Mouse (Mus musculus) CH12.LX (cell line): ENCODE results near the gene Rnase13. TPM values are rescaled to one million over a fixed set of nuclear protein-coding genes. Genes with fewer than 3 reads are reported as not detected.

Experiments used
- DNase-seq: peaks from one replicate; pipeline ENCODE4 v3.0.0-alpha.2; 2013; ENCODE audit errors: extremely low read depth
- H3K27ac ChIP-seq: 2 replicates; pipeline ENCODE4 v1.5.1; 2012; ENCODE audit warnings: low read depth, mild to moderate bottlenecking, control low read depth, moderate library complexity; ENCODE audit not compliant: insufficient read depth
- H3K27me3 ChIP-seq: replicated peaks from 2 replicates; pipeline ENCODE3; 2012; ENCODE audit warnings: inconsistent platforms
- H3K36me3 ChIP-seq, 2 experiments: replicated peaks in 1 of 2; 2 replicates each; pipeline versions ENCODE3 to v1.6.1; 2012; ENCODE audit warnings: inconsistent platforms in 1 of 2, low read length in 1 of 2, mild to moderate bottlenecking in 1 of 2, mixed read lengths in 1 of 2, moderate library complexity in 1 of 2; ENCODE audit not compliant: control insufficient read depth in 1 of 2, insufficient read depth in 1 of 2
- H3K4me1 ChIP-seq, 2 experiments: 2 replicates each; pipeline ENCODE4 v1.6.1; 2012; ENCODE audit warnings: inconsistent platforms in 1 of 2, moderate library complexity in 1 of 2; ENCODE audit not compliant: insufficient read depth in 2 of 2, control insufficient read depth in 1 of 2
- H3K4me2 ChIP-seq: 2 replicates; pipeline ENCODE4 v1.6.1; 2012; ENCODE audit warnings: low read depth, mild to moderate bottlenecking, control low read depth; ENCODE audit not compliant: poor library complexity, insufficient read depth, severe bottlenecking
- H3K4me3 ChIP-seq, 3 experiments: fragments of 150-350 bp in 1 of 3; sonication (generic) in 1 of 3; replicated peaks in 1 of 3; 2 replicates each; pipeline versions ENCODE3 to v1.5.1; 2011 to 2012; ENCODE audit warnings: low read depth in 2 of 3, low read length in 2 of 3, mild to moderate bottlenecking in 2 of 3, moderate library complexity in 2 of 3, control low read depth in 1 of 3, improper control_type of control experiment in 1 of 3, inconsistent platforms in 1 of 3, mixed read lengths in 1 of 3; ENCODE audit not compliant: poor library complexity in 1 of 3
- H3K79me2 ChIP-seq: replicated peaks from 2 replicates; pipeline ENCODE4 v1.6.1; 2012; ENCODE audit warnings: mild to moderate bottlenecking, moderate library complexity; ENCODE audit not compliant: control insufficient read depth, poor library complexity, insufficient read depth, severe bottlenecking; ENCODE audit errors: extremely low read depth
- H3K9ac ChIP-seq: 2 replicates; pipeline ENCODE4 v1.6.1; 2012; ENCODE audit warnings: low read depth, mild to moderate bottlenecking, control low read depth, moderate library complexity; ENCODE audit not compliant: insufficient read depth
- H3K9me3 ChIP-seq: replicated peaks from 2 replicates; pipeline ENCODE3; 2012; ENCODE audit warnings: low read length, inconsistent platforms, mixed read lengths
- CTCF ChIP-seq, 2 experiments: IDR thresholded peaks in 1 of 2; conservative IDR thresholded peaks in 1 of 2; 2 replicates each; pipeline ENCODE4 v1.5.1; 2011 to 2012; ENCODE audit warnings: low read depth in 2 of 2, low read length in 2 of 2, improper control_type of control experiment in 1 of 2, inconsistent platforms in 1 of 2, mild to moderate bottlenecking in 1 of 2, moderate library complexity in 1 of 2
- HCFC1 ChIP-seq: IDR thresholded peaks from 2 replicates; pipeline ENCODE4 v1.6.1; 2012; ENCODE audit warnings: low read depth, mild to moderate bottlenecking, inconsistent platforms, low read length, improper control_type of control experiment
- IRF4 ChIP-seq: IDR thresholded peaks from 2 replicates; pipeline ENCODE4 v1.6.1; 2014; ENCODE audit warnings: low read depth, mild to moderate bottlenecking, inconsistent platforms, low read length, improper control_type of control experiment
- JUND ChIP-seq: conservative IDR thresholded peaks from 2 replicates; pipeline ENCODE4 v1.6.1; 2011; ENCODE audit warnings: low read depth, low read length, improper control_type of control experiment
- MYC ChIP-seq: IDR thresholded peaks from 2 replicates; pipeline ENCODE4 v1.6.1; 2011; ENCODE audit warnings: low read depth, mild to moderate bottlenecking, improper control_type of control experiment, low read length
- NRF1 ChIP-seq: IDR thresholded peaks from 2 replicates; pipeline ENCODE4 v1.6.1; 2014; ENCODE audit warnings: low read depth, mild to moderate bottlenecking, inconsistent platforms, low read length, improper control_type of control experiment, moderate library complexity
- POLR2A ChIP-seq: IDR thresholded peaks from 2 replicates; pipeline ENCODE4 v1.6.1; 2011; ENCODE audit warnings: low read depth, mild to moderate bottlenecking, improper control_type of control experiment, low read length
- RAD21 ChIP-seq: IDR thresholded peaks from 2 replicates; pipeline ENCODE4 v1.6.1; 2011; ENCODE audit warnings: low read depth, mild to moderate bottlenecking, low read length, improper control_type of control experiment, moderate library complexity
- SMC3 ChIP-seq: IDR thresholded peaks from 2 replicates; pipeline ENCODE4 v1.6.1; 2011; ENCODE audit warnings: low read depth, low read length, improper control_type of control experiment
- TCF12 ChIP-seq: IDR thresholded peaks from 2 replicates; pipeline ENCODE4 v1.6.1; 2014; ENCODE audit warnings: low read depth, mild to moderate bottlenecking, inconsistent platforms, low read length, improper control_type of control experiment
- USF1 ChIP-seq: IDR thresholded peaks from 2 replicates; pipeline ENCODE4 v1.6.1; 2014; ENCODE audit warnings: low read depth, mild to moderate bottlenecking, inconsistent platforms, low read length, improper control_type of control experiment
- USF2 ChIP-seq: conservative IDR thresholded peaks from 2 replicates; pipeline ENCODE4 v1.6.1; 2011; ENCODE audit warnings: low read depth, low read length, improper control_type of control experiment
- ZC3H11A ChIP-seq: IDR thresholded peaks from 2 replicates; pipeline ENCODE4 v1.6.1; 2012; ENCODE audit warnings: low read depth, mild to moderate bottlenecking, inconsistent platforms, low read length, improper control_type of control experiment
- dilution Hi-C: fragments of 300-500 bp; cut with MboI; formaldehyde crosslinking; loops from 2 replicates; pipeline ENCODE4 v1.14.3; 2020; ENCODE audit warnings: low sequenced_read_pairs; ENCODE audit not compliant: extremely low pct_unique_long_range_greater_than_20kb, extremely low pct_ligation_motif_present
- in situ Hi-C: fragments of 300-500 bp; cut with MboI; formaldehyde crosslinking; loops from 3 replicates; pipeline ENCODE4 v1.14.3; 2019; ENCODE audit warnings: low sequenced_read_pairs, low pct_ligation_motif_present, low pct_unique_long_range_greater_than_20kb, mixed read lengths
- polyA plus RNA-seq: library from polyadenylated mRNA; unstranded; fragments of >175 nt; gene quantifications from 2 replicates; pipeline ENCODE4 v1.2.1, GENCODE M21; 2012; ENCODE audit warnings: low read depth; ENCODE audit not compliant: insufficient read length
- total RNA-seq, 2 experiments: library from RNA; depleted of rRNA; stranded (reverse); fragments of 300-350 nt in 1 of 2; fragments of >200 nt in 1 of 2; gene quantifications; 2 replicates each; pipeline ENCODE4 v1.2.3; 2012 to 2014

Rnase13 gene
- total and polyA plus RNA-seq, 3 experiments, result not detected

- Histone ChIP-seq H3K36me3 (no peaks in the 10 kb centered on the region), H3K4me2 (no peak overlapping the region), H3K27ac (no peak overlapping the region)
- no peak for TF ChIP-seq CTCF (conservative IDR thresholded peaks at IDR 0.05 in 1 of 2, IDR thresholded peaks at IDR 0.05 in 1 of 2; ENCODE audit: low read depth in 2 of 2, low read length in 2 of 2)
- TF ChIP-seq MYC, result no peak
- no peak for TF ChIP-seq POLR2A
- TF ChIP-seq HCFC1, result no peak
- TF ChIP-seq, all 38 proteins: peak for 0
- no peaks in the 10 kb centered on the region for H3K27me3 ChIP-seq
- no peak overlapping the region for H3K4me3 ChIP-seq
- DNase-seq, result no peak
- dilution Hi-C loops, result no loop called here
- H3K9ac ChIP-seq, result no peak overlapping the region
- no peaks in the 10 kb centered on the region for H3K79me2 ChIP-seq
- H3K4me1 ChIP-seq, result peaks cover 0 to 5% of the 10 kb centered on the region in 2 experiments; a peak in 1 of 4 replicates
- H3K9me3 ChIP-seq, result no peaks in the 10 kb centered on the region
- in situ Hi-C loops, result loop anchor here (25.0 kb wide), 1 partner anchor 434 kb away; the partner anchor contains the start of gene Sall2
Observed at GRCm38 (mm10) chr14:51903782-51904181, 18.8 kb downstream of the Rnase13 start.

- DNase-seq, result peak; percentile 57
- no peaks in the 10 kb centered on the region for H3K36me3 ChIP-seq
- H3K4me1 ChIP-seq, result peaks cover 0 to 5% of the 10 kb centered on the region in 2 experiments; a peak in 1 of 4 replicates
- no peaks in the 10 kb centered on the region for H3K79me2 ChIP-seq
- H3K9ac ChIP-seq, result no peak overlapping the region
- no peaks in the 10 kb centered on the region for H3K9me3 ChIP-seq
- no peak overlapping the region for H3K27ac ChIP-seq
- no peak overlapping the region for H3K4me3 ChIP-seq
- dilution Hi-C loops (no loop called here), in situ Hi-C loops (loop anchor here (25.0 kb wide), 1 partner anchor 434 kb away; the partner anchor contains the start of gene Sall2)
- no peak for TF ChIP-seq USF2
- TF ChIP-seq USF1, result no peak
- TF ChIP-seq SMC3, result peak; percentile 92
- TF ChIP-seq IRF4, result no peak
- TF ChIP-seq RAD21, result peak; percentile 97
- TF ChIP-seq JUND, result no peak
- peak; percentile 50 for TF ChIP-seq ZC3H11A
- TF ChIP-seq NRF1, result no peak
- TF ChIP-seq CTCF (conservative IDR thresholded peaks at IDR 0.05 in 1 of 2, IDR thresholded peaks at IDR 0.05 in 1 of 2; ENCODE audit: low read depth in 2 of 2, low read length in 2 of 2), result peak; percentile 95 to 98
- no peak for TF ChIP-seq TCF12
- H3K27me3 ChIP-seq, result no peaks in the 10 kb centered on the region
- H3K4me2 ChIP-seq, result peak overlapping the region; percentile 48; the same call in 1 of the 2 replicates
Observed at GRCm38 (mm10) chr14:51902806-51903710, 19.5 kb downstream of the Rnase13 start.
